Mouse (Mus musculus) E14TG2a.4 (cell line): Measurements from ENCODE around the gene Cblb.

Source experiments
- H3K27me3 ChIP-seq: 2 replicates; pipeline ENCODE4 v1.6.1; 2014; ENCODE audit warnings: low read length, control low read depth; ENCODE audit not compliant: insufficient read depth
- H3K36me3 ChIP-seq: 2 replicates; pipeline ENCODE4 v1.6.1; 2014; ENCODE audit warnings: low read length, control low read depth; ENCODE audit not compliant: insufficient read depth
- H3K4me1 ChIP-seq: replicated peaks from 2 replicates; pipeline ENCODE4 v1.6.1; 2014; ENCODE audit warnings: low read depth, low read length, control low read depth
- H3K4me3 ChIP-seq: replicated peaks from 2 replicates; pipeline ENCODE4 v1.5.1; 2014; ENCODE audit warnings: mild to moderate bottlenecking, low read length
- H3K9me3 ChIP-seq: 2 replicates; pipeline ENCODE4 v1.6.1; 2014; ENCODE audit warnings: low read length, control low read depth
- CTCF ChIP-seq: conservative IDR thresholded peaks from 2 replicates; pipeline ENCODE4 v1.5.1; 2014; ENCODE audit warnings: low read length
- NANOG ChIP-seq: IDR thresholded peaks from 2 replicates; pipeline ENCODE4 v1.6.1; 2014; ENCODE audit warnings: borderline replicate concordance, low read length, mixed read lengths
- POU5F1 ChIP-seq: IDR thresholded peaks from 2 replicates; pipeline ENCODE4 v1.6.1; 2014; ENCODE audit warnings: low read length, borderline replicate concordance

The Cblb gene

GRCm38 (mm10) chr16:52071290-52071689, 40.3 kb downstream of the Cblb start:
- TF ChIP-seq NANOG (no peak), POU5F1 (no peak), CTCF (no peak)
- Histone ChIP-seq H3K36me3 (no peaks in the 10 kb centered on the region), H3K4me3 (no peak overlapping the region), H3K27me3 (no peaks in the 10 kb centered on the region), H3K9me3 (no peaks in the 10 kb centered on the region), H3K4me1 (no peaks in the 10 kb centered on the region)

- Histone ChIP-seq H3K4me3 (no peak overlapping the region), H3K27me3 (no peaks in the 10 kb centered on the region), H3K9me3 (no peaks in the 10 kb centered on the region), H3K4me1 (no peaks in the 10 kb centered on the region), H3K36me3 (no peaks in the 10 kb centered on the region)
- TF ChIP-seq NANOG (no peak), POU5F1 (no peak), CTCF (no peak)
Measured at GRCm38 (mm10) chr16:52071766-52072209, 40.8 kb downstream of the Cblb start.

- Histone ChIP-seq H3K36me3 (no peaks in the 10 kb centered on the region), H3K4me3 (no peak overlapping the region), H3K4me1 (no peaks in the 10 kb centered on the region), H3K27me3 (no peaks in the 10 kb centered on the region), H3K9me3 (no peaks in the 10 kb centered on the region; the same call in 1 of the 2 replicates)
- TF ChIP-seq POU5F1: no peak
- no peak for TF ChIP-seq CTCF
- TF ChIP-seq NANOG: no peak
Measured at GRCm38 (mm10) chr16:52076652-52077051, 45.6 kb downstream of the Cblb start.

- Histone ChIP-seq H3K4me1 (no peaks in the 10 kb centered on the region), H3K4me3 (no peak overlapping the region), H3K27me3 (no peaks in the 10 kb centered on the region), H3K9me3 (peaks cover under 1% of the 10 kb centered on the region; the same call in 1 of the 2 replicates), H3K36me3 (no peaks in the 10 kb centered on the region)
- TF ChIP-seq CTCF: no peak
- TF ChIP-seq POU5F1: no peak
- no peak for TF ChIP-seq NANOG
Measured at GRCm38 (mm10) chr16:52077901-52078300, 46.9 kb downstream of the Cblb start.

- no peaks in the 10 kb centered on the region for H3K27me3 ChIP-seq
- no peaks in the 10 kb centered on the region for H3K36me3 ChIP-seq
- H3K9me3 ChIP-seq: peaks cover 7% of the 10 kb centered on the region; the same call in 1 of the 2 replicates
- TF ChIP-seq CTCF: no peak
- TF ChIP-seq NANOG: no peak
- TF ChIP-seq POU5F1: no peak
- no peak overlapping the region for H3K4me3 ChIP-seq
- H3K4me1 ChIP-seq: no peaks in the 10 kb centered on the region
Measured at GRCm38 (mm10) chr16:52078758-52079474, 47.9 kb downstream of the Cblb start.

GRCm38 (mm10) chr16:52079475-52079823, 48.4 kb downstream of the Cblb start:
- H3K27me3 ChIP-seq: no peaks in the 10 kb centered on the region
- no peaks in the 10 kb centered on the region for H3K4me1 ChIP-seq
- peaks cover 7% of the 10 kb centered on the region; the same call in 1 of the 2 replicates for H3K9me3 ChIP-seq
- TF ChIP-seq POU5F1 (no peak), NANOG (no peak), CTCF (no peak)
- no peaks in the 10 kb centered on the region for H3K36me3 ChIP-seq
- no peak overlapping the region for H3K4me3 ChIP-seq

- no peaks in the 10 kb centered on the region for H3K4me1 ChIP-seq
- TF ChIP-seq CTCF (no peak), NANOG (no peak), POU5F1 (no peak)
- peaks cover 7% of the 10 kb centered on the region; the same call in 1 of the 2 replicates for H3K9me3 ChIP-seq
- no peaks in the 10 kb centered on the region for H3K36me3 ChIP-seq
- no peak overlapping the region for H3K4me3 ChIP-seq
- no peaks in the 10 kb centered on the region for H3K27me3 ChIP-seq
Measured at GRCm38 (mm10) chr16:52080619-52081395, 49.8 kb downstream of the Cblb start.

GRCm38 (mm10) chr16:52081756-52082155, 50.7 kb downstream of the Cblb start:
- no peaks in the 10 kb centered on the region for H3K27me3 ChIP-seq
- H3K36me3 ChIP-seq: no peaks in the 10 kb centered on the region
- no peaks in the 10 kb centered on the region for H3K4me1 ChIP-seq
- peaks cover 7% of the 10 kb centered on the region; the same call in 1 of the 2 replicates for H3K9me3 ChIP-seq
- TF ChIP-seq POU5F1 (no peak), CTCF (no peak), NANOG (no peak)
- no peak overlapping the region for H3K4me3 ChIP-seq
